Mouse (Mus musculus) ZHBTc4 (cell line): ENCODE data around the gene Strip2.
A peak's percentile ranks its signal among the peaks of the same experiment; 100 is the strongest.

Source experiments
- DNase-seq: peaks from one replicate; pipeline ENCODE4 v3.0.0-alpha.2; 2011; ENCODE audit warnings: low read depth, low spot score

The Strip2 gene

DNA sequence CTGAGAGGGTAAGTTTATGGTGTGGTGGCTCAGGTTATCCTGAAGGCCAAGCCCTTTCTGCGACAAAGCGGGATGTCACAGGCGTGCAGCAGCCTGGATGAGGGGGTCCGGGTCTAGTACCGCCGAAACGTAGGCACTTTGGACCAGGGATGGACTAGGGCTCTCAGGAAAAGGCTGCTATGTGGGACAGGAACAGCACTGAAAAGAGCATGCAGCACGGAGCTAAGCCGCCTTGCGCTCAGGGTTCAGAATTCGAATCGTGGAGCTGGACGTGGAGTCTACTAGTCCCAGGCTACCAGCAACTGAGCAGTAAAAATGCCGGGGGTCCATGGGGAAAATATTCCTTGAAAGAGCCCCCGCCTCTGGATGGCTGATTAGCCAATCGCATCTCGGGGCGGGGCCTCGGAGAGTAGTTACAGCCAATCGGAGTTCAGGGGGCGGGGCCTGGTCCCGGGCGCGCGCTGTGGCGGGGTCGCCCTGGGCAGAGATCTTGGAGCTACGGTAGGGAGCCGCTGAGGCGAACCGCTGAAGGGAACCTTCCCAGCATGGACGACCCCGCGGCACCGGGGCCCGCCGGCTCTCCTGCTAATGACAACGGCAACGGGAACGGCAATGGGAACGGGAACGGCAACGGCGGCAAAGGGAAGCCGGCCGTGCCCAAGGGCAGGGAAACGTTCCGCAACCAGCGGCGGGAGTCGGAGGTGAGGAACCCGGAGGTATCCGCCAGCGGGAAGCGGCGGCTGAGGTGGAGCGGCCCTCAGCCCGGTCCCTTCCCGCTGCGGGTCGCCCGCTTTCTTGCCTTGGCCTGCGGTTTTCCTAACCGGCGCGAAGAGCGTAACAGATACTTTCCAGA is at the start of gene Strip2:
TSS of gene Strip2 (plus strand) at position 483 of the 853 bp plus-strand sequence.
- DNase-seq, result peak; percentile 97

DNA sequence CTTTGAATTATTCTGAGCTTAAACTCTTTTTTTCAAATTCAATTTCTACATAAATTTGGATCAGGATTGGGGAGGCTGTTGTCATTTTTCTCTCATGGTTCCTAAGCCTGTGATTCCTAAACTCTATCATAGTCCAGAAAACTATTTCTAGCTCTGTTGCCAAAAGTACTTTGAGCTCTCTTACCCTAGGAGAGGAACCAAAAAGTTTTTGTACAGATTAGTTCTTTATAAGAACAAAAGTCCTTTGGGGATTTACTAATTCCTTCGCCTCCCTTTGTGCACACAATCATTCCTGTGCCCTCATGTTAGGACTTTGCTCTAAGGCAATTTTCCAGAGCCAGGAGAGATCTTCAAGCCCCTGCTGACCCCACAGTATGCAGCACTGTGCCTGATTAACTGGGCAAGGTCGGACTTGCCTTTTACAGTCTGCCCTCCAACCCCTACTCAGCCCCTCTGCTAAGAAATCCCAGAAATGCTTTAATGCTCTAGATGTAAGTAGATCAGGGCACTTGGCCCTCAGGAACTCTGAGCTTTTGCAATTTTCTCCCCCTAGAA is 48.4 kb upstream of the Strip2 start:
- DNase-seq, result no peak

DNA sequence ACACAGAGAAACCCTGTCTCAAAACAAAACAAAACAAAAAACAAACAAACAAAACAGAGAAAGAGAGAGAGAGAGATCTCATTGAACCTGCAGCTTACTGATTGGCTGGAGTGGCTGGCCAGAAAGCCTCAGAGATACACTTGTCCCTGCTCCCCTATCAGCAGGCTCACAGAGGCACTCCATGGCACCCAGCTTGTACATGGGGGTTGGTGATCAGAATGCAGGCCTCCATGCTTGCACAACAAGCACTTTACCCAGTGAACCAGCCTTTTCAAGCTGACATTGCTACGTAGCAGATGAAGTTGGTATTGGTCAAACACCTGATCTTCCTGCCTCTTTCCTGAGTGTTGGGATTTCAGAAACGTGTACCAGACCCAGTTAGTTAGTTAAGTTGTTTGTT is 43.2 kb upstream of the Strip2 start:
- DNase-seq, result no peak

DNA sequence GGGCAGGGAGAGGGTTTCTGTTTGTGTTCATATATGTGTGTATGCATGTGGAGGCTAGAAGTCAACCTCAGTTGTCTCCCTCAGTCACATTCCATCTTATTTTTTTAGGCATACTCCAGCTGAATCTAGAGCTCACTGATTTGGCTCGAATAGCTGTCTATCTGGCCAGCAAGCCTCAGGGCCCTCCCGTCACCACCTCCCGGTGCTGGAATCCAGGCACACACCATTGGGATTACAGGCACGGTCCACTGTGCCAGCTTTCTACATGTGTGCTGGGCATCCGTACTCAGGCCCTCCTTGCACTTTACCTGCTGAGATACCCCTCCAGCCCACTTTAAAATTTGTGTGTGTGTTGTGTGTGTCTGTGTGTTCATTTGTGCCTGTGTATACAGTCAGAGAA is 41.2 kb upstream of the Strip2 start:
- no peak for DNase-seq

DNA sequence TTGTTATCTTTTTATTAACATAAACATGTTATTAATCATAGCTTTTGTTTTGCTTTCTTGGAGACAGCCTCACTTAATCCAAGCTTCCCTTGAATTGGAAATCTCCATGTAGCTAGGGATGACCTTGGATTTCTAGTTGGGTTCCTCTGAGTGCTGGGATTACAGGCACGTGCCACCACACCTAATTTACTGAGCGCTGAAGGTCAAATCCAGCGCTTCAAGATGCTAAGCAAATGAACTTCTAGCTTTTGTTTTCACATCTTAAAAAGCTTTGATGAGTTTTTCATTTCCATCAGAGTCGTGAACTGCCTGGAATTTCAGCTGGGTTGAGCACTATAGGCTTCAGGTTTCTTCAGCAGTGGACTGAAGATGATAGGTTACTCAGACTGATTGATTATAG is 40.0 kb upstream of the Strip2 start:
- DNase-seq, result peak; percentile 62

DNA sequence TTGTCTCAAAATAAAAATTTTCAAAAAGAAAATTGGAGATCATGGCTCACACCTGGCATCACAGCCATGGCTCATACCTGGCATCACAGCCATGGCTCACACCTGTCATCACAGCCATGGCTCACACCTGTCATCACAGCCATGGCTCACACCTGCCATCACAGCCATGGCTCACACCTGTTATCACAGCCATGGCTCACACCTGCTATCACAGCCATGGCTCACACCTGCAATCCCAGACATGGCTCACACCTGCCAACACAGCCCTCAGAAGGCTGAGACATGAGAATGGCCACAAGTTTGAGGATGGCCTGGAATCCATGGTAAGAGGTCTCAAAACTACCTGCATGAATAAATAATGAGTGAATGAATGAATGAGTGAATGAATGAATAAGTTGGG is 37.2 kb upstream of the Strip2 start:
- no peak for DNase-seq

DNA sequence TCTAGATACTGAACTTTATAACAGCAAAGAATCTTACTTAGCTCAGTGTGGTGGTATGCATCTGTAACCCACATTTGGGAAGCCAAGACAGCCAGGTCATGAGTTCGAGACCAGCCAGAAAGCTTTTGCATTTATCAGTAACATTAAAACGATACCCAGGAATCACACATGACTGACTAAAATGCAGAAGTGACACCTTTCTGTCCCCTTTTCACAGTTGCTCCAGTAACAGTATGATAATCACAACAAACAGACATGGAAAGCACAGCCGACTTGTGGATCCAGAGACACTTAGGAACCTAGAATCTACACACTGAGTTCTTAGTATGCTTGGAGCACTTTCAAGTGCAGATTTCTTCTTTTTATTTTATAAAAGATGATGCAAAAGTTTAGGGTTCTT is 36.0 kb upstream of the Strip2 start:
- no peak for DNase-seq

DNA sequence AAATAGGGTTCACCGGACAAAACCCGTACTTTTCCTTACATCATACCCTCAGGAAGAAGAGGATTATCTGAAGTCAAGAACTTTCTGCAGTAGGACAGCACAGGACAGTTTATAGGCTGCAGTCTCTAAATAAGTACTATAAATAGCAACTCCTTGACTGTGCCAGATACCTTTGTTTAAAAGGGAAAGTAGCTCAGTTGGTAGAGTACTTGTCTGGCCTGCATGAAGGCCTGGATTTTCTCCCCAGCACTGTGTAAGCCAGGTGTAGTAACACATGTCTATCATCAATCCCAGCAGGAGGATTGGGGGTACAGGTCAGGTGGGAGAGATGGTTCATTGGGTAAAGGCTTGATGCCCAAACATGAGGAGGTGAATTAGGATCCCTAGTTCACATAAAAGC is 34.9 kb upstream of the Strip2 start:
- no peak for DNase-seq

DNA sequence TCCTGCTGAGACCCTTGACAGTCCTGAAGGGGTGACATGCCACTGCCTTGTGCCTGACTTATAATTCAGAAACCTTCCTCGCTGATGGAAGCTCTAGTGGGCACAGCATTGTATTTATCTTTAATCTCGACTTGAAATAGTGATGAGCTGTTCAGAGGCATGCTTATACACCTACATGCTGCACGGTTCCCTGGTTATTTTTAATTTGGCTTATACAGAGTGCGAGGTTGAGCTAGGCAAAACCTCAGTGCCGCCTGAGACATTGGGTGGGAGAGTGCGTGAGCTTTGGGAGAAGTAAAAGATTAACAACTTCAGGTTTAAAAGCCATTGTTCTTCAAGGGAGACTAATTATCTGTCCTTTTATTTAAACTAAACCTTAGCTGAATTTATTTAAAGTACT is 33.9 kb upstream of the Strip2 start:
- no peak for DNase-seq

DNA sequence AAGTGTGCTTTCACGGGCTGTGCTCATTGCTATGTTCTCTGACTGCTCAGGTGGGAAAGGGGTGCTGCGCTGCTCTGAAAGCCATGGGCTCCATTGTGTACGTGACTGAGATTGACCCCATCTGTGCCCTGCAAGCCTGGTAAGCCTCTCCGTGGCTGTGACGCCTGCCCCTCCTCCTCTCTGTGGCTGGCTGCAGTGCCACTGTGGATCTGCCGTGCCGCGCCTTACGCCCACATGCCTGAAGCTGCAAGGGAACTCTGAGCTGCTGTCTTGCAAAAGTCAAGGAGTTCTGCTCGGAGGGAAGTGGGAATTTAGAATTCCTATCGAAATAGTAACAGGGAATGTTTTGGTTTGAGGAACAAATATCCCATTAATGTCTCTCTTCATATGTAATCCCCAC is 25.7 kb upstream of the Strip2 start:
- DNase-seq, result no peak

DNA sequence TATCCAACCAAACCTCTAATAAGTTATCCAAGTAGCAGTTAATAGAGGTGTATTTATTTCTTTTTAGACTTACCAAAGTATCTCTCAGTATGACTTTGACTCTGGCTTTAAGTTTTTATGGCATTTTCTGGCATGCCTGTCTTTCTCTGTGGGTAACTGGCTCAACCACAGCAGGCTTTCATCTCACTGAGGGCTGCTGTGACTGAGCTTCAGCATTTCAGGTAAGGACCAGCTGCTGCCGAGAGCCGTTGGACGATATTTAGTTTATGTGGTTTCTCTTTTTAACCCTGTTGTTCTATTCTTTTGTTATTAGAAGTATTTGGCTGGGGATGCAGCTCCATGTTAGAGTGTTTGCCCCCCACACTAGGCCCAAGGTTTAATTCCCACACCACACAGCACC is 19.8 kb upstream of the Strip2 start:
- DNase-seq, result no peak

DNA sequence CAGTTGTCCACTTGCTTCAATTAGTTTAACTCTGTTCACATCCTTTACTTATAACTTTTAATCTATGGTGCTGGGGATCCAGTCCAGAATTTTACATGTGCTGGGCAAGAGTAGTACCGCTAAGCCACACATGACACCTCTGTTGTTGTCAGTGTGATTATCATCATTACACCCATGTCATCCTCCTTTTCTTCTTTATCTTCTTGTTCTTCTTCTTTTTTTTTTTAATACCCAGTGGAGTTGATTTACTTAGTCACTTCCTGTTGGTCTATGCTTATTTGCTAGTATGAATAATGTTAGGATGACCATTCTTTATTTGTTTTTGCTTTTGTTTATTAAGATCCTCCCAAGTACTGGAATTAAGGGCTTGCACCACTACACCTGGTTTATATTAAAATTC is 15.4 kb upstream of the Strip2 start:
- DNase-seq, result no peak

DNA sequence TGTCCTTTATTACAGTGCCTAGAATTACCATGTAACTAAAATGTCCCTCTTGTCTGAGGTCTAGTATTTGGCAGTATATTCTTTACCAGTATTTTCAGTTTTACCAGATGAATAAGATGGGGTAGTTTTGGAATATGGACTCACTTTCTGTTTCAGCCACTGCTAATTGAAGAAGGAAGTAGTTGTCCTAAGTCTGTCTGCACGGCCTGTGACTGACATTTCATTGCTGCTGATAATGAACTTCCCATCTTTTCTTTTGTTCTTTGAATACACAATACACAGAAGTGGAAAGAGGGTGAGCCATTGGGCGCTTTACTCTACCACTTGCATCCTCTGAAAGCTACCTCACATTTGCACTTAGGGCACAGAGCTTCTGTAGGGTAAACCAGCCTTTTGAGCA is 14.6 kb upstream of the Strip2 start:
- no peak for DNase-seq

DNA sequence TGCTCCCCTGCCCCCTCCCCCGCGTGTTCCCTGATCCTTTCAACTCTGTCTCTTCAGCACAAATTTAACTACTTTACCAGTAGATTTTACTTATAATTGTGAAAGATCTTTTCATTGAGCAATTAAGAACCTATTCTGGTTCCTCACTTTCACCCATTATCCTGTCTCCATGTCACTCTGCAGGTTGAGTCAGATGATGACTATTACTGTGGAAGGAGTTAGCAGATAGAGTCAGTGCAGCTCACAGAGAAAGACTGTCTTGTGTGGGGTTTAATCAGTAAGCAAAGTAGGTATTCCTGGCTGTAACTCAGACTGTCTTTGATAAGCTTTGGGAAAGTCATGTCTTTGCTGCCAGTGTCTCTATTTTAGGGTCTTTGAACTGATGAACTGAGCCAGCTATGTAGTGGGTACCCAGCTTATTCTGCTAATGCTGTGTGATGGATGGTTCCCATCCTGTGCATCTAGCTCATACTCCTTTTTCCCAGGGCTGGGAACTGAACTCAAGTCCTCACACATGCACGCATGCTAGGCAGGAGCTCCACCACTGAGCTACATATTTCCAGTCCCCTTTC is 13.4 kb upstream of the Strip2 start:
- DNase-seq, result no peak

DNA sequence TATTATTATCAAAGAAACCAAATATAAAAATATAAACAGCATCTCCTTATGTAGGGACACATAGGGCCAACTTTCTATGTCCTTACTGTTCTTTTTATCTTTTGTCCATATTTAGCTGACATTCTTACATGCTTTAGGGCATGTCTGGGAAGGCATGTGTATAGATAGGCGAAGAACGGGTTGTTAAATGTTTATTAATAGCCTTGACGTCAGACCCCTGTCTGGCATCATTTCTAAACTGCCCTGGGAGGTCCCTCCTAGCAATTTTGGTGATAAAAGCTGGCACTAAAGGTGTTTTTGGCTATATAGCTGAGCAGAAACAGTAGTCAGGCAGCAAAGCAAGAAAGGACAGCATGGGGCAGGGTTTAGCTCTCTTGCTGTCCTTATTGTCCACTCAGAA is 12.5 kb upstream of the Strip2 start:
- DNase-seq, result no peak

DNA sequence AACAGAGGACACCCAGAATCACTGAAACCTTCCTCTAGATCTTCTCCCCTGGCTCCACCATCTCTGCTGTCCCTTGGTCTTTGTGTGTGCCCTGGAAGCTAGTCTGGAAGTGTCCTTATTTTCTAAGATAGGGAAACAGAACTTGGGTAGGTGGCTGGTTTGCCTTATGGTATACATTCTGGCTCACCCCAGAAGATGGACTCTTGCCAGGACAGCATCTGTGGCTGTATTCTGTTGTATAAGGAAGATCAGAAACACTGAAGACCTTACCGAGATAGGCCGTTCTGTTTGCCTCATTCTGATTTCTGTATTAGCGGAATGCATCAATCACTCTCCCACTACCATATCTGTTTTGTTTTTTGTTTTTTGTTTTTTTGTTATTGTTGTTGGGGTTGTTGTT is 6.2 kb upstream of the Strip2 start:
- DNase-seq, result no peak

DNA sequence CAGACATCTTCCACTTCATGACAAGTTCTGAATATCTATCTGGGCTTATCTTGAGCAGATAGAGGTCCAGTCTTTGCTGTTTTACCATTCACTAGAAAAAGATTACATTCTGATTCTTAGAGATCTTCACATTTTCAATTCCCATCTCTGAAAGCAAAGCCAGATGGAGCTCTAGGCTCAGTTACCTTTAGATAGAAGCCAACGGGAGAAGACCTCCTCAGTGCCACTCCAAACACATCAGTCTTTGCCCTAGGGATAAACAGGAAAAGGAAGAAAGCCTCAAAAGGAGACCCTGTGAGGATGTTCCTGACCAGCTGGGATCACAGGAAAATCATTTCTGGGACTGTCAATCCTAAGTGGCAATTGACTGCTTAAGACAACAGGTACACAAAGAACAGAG is 3.1 kb upstream of the Strip2 start:
- no peak for DNase-seq

DNA sequence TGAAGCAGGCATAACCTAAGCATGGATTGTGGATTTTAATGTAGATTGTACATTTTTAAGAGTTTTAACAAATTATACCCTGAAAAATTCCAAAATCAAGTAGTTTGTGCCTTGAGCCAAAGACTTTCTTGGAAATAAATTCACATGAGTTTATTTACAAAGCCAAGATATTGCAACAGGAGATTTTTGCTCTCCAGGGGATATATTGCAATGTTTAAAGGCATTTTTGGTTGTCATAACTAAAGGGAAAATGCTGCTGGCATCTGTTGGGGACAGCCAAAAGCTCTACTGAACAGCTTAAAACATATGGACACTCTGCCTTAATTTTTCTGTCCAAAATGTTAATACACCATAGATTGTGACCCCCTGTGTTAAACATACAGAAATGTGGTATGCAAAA is 2.7 kb upstream of the Strip2 start:
- no peak for DNase-seq

DNA sequence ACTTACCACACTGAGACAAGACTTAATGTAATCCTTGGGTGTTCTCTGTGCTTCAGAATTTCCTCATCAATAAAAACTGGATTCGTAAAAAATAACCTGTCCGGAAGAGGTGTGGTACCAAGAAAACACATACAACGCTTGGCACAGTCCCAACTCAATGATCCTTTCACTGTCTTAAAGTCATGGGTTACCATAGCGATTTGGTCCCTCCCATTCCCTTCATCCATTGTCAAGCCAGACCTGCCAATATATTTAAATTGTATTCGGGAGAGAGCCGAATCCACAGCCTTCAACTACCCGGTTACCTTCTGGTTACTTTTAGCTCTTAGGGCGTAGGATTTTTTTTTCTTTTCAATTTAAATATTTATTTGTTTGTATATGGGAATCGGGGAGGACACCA is 976 bp upstream of the Strip2 start:
- peak; percentile 53 for DNase-seq

DNA sequence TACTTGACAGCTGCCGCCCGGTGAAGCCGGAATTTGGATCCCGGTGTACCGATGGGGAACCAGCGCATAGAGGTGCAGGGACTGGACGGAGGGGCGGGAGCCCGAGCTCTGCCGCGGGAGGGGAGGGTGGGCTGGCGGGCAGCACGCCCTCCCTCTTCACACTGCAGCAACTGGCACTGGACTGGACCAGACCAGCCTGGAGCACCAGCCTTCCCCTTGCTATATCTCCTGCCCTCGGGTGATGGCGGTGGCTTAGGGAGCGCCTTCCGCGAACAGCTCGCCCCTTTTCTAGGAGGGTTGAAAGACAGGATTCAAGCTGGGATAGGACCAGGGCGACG is 540 bp downstream of the Strip2 start:
- DNase-seq, result peak; percentile 73

DNA sequence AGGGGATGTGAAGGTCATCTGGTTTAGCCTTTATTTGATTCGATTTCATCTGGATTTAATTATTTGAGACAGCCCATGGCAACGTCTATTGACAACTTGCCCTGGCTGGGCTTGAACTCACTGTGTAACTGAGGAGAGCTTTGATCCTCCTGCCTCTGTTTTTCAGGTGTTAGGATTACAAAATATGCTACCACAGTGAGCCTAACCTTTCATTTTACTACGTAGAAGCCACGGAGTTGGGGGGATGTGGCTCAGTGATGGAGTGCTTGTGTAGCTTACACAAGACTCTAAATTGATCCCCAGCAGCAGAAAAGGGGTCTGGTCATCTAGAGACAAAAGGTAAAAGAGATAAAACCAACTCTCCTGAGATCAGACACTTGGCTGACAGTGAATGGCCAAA is 1.1 kb downstream of the Strip2 start:
- DNase-seq, result no peak

DNA sequence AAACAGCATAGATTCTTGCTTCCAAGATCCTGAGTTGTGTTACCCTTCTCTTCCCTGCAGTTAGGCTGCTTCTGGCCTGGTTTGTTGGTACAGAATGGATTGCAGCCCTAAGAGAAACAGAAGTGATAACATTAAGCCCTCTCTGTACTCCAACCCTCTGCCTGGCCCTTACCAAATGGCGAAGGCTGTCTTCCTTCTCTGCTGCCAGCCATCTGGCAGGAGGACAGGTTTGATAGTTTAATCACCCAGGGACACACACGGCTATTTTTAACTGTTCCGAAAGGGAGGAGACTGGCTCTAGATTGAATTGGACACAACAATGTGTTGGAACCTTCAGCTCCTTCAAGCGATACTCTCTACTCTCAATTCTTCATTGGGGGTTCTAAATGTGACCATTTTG is 6.7 kb downstream of the Strip2 start:
- no peak for DNase-seq

DNA sequence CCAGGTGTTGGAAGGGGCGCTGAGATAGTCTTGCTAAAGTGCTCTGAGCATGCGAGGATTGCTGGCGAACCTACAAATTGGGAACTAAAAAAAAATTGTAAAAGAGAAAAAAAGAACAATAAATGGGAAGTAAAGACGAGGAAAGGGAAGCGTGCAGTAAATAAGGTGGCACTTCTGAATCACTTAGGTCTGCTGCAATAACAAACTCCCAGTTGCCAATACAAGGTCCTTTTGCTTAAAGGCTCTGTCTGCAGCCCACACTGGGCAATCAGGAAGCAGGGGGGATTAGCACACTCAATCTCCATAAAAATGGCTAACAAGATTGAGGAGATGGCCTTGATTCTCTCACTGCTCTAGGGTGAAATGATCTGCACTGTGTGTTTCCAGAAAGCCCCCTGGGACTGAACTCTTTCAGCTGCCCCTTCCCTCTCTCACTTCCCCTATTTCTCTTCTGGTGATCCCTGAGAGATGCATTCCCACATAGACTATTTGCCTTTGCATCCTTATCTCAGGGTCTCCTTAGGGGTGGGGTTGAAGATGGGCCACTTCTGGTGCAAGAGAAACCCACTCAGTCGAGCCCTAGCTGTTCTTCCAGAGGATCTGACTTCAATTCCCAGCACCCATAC is 8.9 kb downstream of the Strip2 start:
- DNase-seq, result no peak
